Mouse (Mus musculus): Measurements from ENCODE around the gene Hist1h2bh. TPM values are rescaled to one million over a fixed set of nuclear protein-coding genes. Genes with fewer than 3 reads are reported as not detected.
"Not testable (repeated sequence)": the region's sequence is repeated elsewhere in the genome, so short reads cannot be mapped to it uniquely, and the experiment has no call there.

The Hist1h2bh gene
- polyA plus RNA-seq, 1 experiment from 2014 or later, result 0.69 TPM

DNA sequence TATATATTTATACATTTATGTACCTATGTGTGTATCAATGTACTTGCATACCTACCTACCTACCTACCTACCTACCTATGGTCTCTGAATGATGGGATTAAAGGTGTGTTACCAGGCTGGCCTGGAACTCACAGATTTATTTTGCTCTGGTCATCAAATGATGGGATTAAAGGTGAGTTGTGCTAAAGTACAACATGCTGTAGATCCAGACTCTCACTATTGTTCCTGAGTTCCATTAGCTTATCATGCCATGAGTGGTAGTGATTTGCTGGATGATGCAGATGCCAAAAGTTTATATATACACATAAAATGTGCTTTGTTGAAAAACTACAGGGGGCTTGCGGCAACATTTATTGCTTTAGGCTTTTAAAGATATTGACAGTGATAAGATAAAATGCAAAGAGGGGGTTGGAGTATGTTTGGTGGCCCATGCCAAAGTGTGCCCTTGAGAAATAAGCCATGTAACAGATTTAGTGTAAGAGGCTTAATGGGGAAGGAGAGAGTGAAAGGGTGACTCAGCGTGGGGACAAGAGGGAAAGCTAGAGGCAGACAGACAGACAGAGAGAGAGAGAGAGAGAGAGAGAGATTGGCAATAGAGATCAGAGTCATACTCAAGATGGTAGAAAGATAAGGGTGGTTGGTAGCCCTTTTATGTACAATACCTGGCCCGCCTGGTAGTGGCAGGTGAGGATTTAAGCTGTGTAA lies 6.0 kb downstream of the Hist1h2bh start:
- H3K27ac ChIP-seq, result peak overlapping the region; percentile 97
- no peaks in the 10 kb centered on the region for H3K9me3 ChIP-seq (replicated peaks)
- H3K36me3 ChIP-seq, result no peaks in the 10 kb centered on the region
- H3K4me1 ChIP-seq, result peaks cover 36% of the 10 kb centered on the region
- peak overlapping the region; percentile 63 for H3K4me3 ChIP-seq
- 83% methylated on average over 3 of the region's 3 CpGs for WGBS
- no peak for DNase-seq (ENCODE audit: low spot score)
- no peaks in the 10 kb centered on the region for H3K27me3 ChIP-seq (ENCODE audit: low read depth, poor library complexity, severe bottlenecking)

- DNase-seq (ENCODE audit: low spot score), result no peak
- Histone ChIP-seq H3K27me3 (ENCODE audit: low read depth, poor library complexity, severe bottlenecking) (no peaks in the 10 kb centered on the region), H3K9me3 (replicated peaks) (no peaks in the 10 kb centered on the region), H3K4me3 (peak overlapping the region; percentile 63), H3K4me1 (peaks cover 34% of the 10 kb centered on the region), H3K27ac (peak overlapping the region; percentile 97), H3K36me3 (no peaks in the 10 kb centered on the region)
- WGBS, result 22% methylated on average over 7 of the region's 7 CpGs
Observed at GRCm38 (mm10) chr13:23536076-23536822, 6.9 kb downstream of the Hist1h2bh start.

DNA sequence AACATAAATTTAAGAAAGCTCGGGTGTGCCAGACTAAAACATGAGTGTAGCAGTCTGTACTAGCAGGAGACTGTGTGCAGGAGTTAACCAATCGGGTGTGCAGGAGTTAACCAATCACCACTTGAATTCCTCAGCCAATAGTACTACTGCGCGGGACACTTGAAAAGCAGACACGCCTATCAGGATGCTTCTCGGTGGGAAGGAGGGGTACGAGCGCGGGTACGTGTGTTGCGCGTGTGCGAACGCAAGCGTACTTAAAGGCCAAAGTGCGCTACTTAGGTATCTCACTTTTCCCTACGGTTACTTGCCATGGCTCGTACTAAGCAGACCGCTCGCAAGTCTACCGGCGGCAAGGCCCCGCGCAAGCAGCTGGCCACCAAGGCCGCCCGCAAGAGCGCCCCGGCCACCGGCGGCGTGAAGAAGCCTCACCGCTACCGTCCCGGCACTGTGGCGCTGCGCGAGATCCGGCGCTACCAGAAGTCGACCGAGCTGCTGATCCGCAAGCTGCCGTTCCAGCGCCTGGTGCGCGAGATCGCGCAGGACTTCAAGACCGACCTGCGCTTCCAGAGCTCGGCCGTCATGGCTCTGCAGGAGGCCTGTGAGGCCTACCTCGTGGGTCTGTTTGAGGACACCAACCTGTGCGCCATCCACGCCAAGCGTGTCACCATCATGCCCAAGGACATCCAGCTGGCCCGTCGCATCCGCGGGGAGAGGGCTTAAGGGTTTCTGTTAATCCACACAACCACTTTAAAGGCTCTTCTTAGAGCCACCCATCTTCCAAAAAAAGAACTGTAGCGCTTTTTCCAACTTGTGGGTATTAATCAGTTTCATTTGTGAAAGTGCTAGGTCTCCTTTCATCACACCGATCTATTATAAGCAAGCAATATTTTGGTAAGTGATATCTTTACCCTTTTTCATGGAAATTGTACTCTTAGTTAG lies 7.8 kb downstream of the Hist1h2bh start, which contains the start of gene Hist1h3g:
Gene Hist1h3g (plus strand): TSS at position 286 of the 939 bp plus-strand sequence.
- peak; percentile 89 for DNase-seq (ENCODE audit: low spot score)
- under 1% methylated on average over 53 of the region's 62 CpGs for WGBS
- H3K9me3 ChIP-seq (replicated peaks); H3K36me3 ChIP-seq; H3K27me3 ChIP-seq (ENCODE audit: low read depth, poor library complexity, severe bottlenecking): not testable (repeated sequence)
- Histone ChIP-seq H3K27ac (peak within 1 kb of the TSS; percentile 97), H3K4me1 (peaks cover 34% of the 10 kb centered on the region), H3K4me3 (peak within 1 kb of the TSS; percentile 63)

DNA sequence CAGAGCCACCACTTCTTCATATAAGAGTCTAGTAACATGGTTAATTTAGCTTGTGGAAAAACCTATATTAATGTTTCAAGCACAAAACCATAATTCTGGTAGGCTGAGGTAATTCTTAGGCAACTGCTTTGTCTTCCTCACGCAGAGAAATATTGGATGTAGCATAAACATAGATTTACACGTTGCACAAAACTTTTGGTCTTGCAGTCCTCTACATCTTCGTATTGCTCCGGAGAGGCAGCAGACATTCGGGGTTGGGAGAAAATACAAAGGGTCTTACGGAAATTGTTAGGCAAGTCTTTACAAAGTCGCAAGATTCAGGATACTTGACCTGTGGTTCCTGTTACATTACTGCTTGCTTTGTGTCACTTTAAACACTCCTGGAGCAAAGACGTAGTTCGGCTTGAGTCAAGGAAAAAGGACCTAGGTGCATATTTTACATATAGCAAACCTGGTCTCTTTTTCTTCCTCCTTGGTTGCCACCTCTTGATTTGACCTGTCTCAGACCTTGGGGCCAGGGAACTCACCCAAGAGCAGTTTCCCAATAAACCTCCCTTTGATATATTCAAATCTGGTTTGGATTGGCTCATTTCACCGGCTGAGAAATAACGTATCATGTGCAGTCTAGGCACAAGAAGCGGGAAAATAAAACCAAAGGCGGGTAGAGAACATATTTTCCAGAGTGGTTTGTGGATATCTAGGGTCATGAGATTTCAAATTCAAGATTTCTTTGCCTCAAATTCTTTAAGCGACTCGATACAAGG lies 8.6 kb downstream of the Hist1h2bh start:
- peaks cover 36% of the 10 kb centered on the region for H3K4me1 ChIP-seq
- peak overlapping the region; percentile 63 for H3K4me3 ChIP-seq
- under 1% methylated on average over 15 of the region's 15 CpGs for WGBS
- H3K36me3 ChIP-seq, result no peaks in the 10 kb centered on the region
- H3K9me3 ChIP-seq (replicated peaks), result no peaks in the 10 kb centered on the region
- peak overlapping the region; percentile 97 for H3K27ac ChIP-seq
- no peaks in the 10 kb centered on the region for H3K27me3 ChIP-seq (ENCODE audit: low read depth, poor library complexity, severe bottlenecking)
- DNase-seq (ENCODE audit: low spot score), result peak; percentile 54

DNA sequence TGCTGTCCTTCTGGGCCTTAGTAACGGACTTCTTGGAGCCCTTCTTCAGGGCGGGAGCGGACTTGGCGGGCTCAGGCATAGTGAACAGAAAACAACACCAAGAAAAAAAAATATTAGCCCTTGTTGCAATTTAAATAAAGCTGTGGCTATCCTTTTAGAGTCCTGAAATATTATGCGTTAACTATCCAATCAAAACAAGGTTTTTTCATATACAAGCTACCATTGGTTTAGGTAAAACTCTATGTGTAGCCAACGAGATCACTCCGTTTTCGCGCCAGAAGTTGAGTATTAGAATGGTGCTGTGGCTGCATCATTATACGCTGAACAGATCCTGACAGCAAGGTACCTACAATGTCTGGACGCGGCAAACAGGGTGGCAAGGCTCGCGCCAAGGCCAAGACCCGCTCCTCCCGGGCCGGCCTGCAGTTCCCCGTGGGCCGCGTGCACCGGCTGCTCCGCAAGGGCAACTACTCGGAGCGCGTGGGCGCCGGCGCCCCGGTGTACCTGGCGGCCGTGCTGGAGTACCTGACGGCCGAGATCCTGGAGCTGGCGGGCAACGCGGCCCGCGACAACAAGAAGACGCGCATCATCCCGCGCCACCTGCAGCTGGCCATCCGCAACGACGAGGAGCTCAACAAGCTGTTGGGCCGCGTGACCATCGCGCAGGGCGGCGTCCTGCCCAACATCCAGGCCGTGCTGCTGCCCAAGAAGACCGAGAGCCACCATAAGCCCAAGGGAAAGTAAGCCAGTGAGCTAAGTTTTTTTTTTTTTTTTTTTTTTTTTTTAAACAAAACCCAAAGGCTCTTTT lies 9.4 kb downstream of the Hist1h2bh start, which contains the start of gene Hist1h2af:
Gene Hist1h2af (plus strand): TSS at position 347 of the 808 bp plus-strand sequence.
- not testable (repeated sequence) for H3K9me3 ChIP-seq (replicated peaks); H3K36me3 ChIP-seq; H3K27me3 ChIP-seq (ENCODE audit: low read depth, poor library complexity, severe bottlenecking)
- peak within 1 kb of the TSS; percentile 63 for H3K4me3 ChIP-seq
- DNase-seq (ENCODE audit: low spot score), result peak; percentile 75
- peaks cover 42% of the 10 kb centered on the region for H3K4me1 ChIP-seq
- H3K27ac ChIP-seq, result peak within 1 kb of the TSS; percentile 97
- WGBS, result under 1% methylated on average over 31 of the region's 53 CpGs

DNA sequence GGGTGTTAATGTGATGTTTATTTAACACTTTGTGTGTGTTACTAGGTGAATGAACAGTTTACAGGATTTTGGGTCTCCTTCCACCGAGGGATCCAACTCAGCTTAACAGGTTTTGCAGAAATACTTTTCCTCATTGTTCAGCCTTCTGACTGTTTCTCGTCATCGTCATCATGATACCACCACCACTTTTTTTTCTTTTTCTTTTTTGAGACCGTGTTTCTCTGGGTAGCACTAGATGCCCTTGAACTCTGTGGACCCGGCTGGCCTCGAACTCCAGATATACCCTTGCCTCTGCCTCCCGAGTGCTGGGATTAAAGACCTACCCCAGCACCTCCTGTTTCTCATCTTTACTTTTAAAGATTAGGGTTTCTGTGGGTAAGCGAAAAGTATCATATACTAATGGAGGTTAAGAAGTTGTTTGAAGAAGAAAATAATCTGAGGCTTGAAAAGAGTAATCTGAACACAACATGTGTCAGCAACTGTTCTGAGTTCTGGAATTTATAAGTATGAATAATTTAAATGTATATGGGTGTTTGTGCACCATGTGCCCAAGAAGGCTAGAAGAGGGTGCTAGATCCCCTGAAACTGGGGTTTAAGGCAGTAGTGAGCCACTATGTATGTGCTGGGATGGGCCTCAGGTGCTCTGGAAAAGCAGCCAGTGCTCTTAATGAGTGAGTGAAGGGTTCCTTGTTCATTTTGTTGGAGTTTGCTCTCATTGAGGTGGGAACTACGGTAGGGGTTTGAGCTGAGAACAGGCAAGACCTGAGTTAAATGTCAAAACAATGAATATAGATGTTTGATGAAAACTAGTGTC lies 10.7 kb downstream of the Hist1h2bh start:
- H3K36me3 ChIP-seq, result no peaks in the 10 kb centered on the region
- DNase-seq (ENCODE audit: low spot score), result peak; percentile 41
- H3K27ac ChIP-seq, result peak overlapping the region; percentile 97
- no peaks in the 10 kb centered on the region for H3K27me3 ChIP-seq (ENCODE audit: low read depth, poor library complexity, severe bottlenecking)
- peaks cover 34% of the 10 kb centered on the region for H3K4me1 ChIP-seq
- WGBS, result 27% methylated on average over 9 of the region's 9 CpGs
- H3K9me3 ChIP-seq (replicated peaks), result no peaks in the 10 kb centered on the region
- H3K4me3 ChIP-seq, result peak overlapping the region; percentile 63

- peaks cover 27% of the 10 kb centered on the region for H3K4me1 ChIP-seq
Observed at GRCm38 (mm10) chr13:23530901-23531875, 12.0 kb downstream of the Hist1h2bh start, which contains the start of gene Hist1h4h. Hist1h4h (plus strand) TSS chr13:23531050.

GRCm38 (mm10) chr13:23530181-23530900 lies 12.9 kb downstream of the Hist1h2bh start:
- peak overlapping the region; percentile 97 for H3K27ac ChIP-seq
- H3K4me3 ChIP-seq, result peak overlapping the region; percentile 63
- WGBS, result under 1% methylated on average over 20 of the region's 20 CpGs
- H3K4me1 ChIP-seq, result peaks cover 30% of the 10 kb centered on the region
- DNase-seq (ENCODE audit: low spot score), result peak; percentile 56
- H3K27me3 ChIP-seq (ENCODE audit: low read depth, poor library complexity, severe bottlenecking), result no peaks in the 10 kb centered on the region
- no peaks in the 10 kb centered on the region for H3K36me3 ChIP-seq
- no peaks in the 10 kb centered on the region for H3K9me3 ChIP-seq (replicated peaks)

More at GRCm38 (mm10) chr13:23530901-23531875, 12.0 kb downstream of the Hist1h2bh start, which contains the start of gene Hist1h4h:
- no peaks in the 10 kb centered on the region for H3K27me3 ChIP-seq (ENCODE audit: low read depth, poor library complexity, severe bottlenecking)
- peak within 1 kb of the TSS; percentile 63 for H3K4me3 ChIP-seq
- WGBS, result under 1% methylated on average over 66 of the region's 70 CpGs
- H3K9me3 ChIP-seq (replicated peaks), result no peaks in the 10 kb centered on the region
- peak within 1 kb of the TSS; percentile 97 for H3K27ac ChIP-seq
- peak; percentile 97 for DNase-seq (ENCODE audit: low spot score)
- H3K36me3 ChIP-seq, result no peaks in the 10 kb centered on the region

- no peak for DNase-seq (ENCODE audit: low spot score)
- peak overlapping the region; percentile 97 for H3K27ac ChIP-seq
- H3K9me3 ChIP-seq (replicated peaks), result no peaks in the 10 kb centered on the region
- no peaks in the 10 kb centered on the region for H3K27me3 ChIP-seq (ENCODE audit: low read depth, poor library complexity, severe bottlenecking)
- 40% methylated on average over 2 of the region's 2 CpGs for WGBS
- peaks cover 31% of the 10 kb centered on the region for H3K4me1 ChIP-seq
- H3K36me3 ChIP-seq, result no peaks in the 10 kb centered on the region
- peak overlapping the region; percentile 63 for H3K4me3 ChIP-seq
Observed at GRCm38 (mm10) chr13:23529480-23530165, 13.6 kb downstream of the Hist1h2bh start.
